Mouse (Mus musculus): Measurements from ENCODE around the gene Tmem181a. TPM values are rescaled to one million over a fixed set of nuclear protein-coding genes. Genes with fewer than 3 reads are reported as not detected.
"Not testable (repeated sequence)": the region's sequence is repeated elsewhere in the genome, so short reads cannot be mapped to it uniquely, and the experiment has no call there.

The Tmem181a gene
- polyA plus RNA-seq, 1 experiment from 2014 or later, result 60.2 TPM

DNA sequence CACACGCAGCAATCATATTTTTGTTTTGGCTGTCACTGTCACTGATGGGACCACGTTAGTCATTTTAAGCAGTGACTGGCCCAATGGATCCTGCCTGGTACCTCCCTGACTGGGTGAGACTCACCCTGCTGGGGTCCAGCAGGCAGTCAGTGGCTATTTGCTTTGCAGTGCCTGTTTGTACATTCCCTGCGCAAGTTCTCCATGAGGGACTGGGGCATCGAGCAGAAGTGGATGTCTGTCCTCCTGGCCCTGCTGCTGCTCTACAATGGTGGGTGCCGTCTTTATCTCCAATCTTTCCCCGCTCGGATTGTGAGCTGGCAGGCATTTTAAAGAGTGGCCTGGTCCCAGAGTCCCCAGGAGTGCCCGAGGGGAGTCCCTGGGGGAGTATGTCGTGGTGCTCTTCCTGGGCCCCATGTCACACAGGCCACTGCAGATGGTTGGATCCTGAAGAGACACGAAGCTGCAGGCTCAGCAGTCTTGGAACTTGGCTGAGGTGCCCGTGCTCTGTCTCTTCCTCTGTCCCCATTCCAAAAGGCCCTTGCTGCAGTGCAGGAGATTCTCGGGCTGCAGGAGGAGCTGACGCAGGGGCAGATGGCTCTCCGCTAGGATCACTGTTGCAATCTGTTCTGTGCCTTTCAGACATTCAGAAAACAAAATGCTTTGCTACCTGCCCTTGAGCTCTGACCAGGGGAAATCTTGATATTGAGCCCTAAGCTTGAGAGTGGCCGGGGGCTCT, 40.6 kb downstream of the Tmem181a start:
- not testable (repeated sequence) for H3K27ac ChIP-seq (ENCODE audit: low read depth, low read length); H3K9me3 ChIP-seq (ENCODE audit: control insufficient read depth, low read length); ATAC-seq; H3K9ac ChIP-seq (ENCODE audit: low read depth, low read length); H3K36me3 ChIP-seq (ENCODE audit: control insufficient read depth, insufficient read depth, low read length); H3K4me2 ChIP-seq (ENCODE audit: low read length); H3K4me1 ChIP-seq (ENCODE audit: control insufficient read depth, insufficient read depth, low read depth, low read length); H3K27me3 ChIP-seq (replicated peaks; ENCODE audit: control insufficient read depth, insufficient read depth, low read length); H3K4me3 ChIP-seq (ENCODE audit: low read length)
- 95% methylated on average over 7 of the region's 15 CpGs for WGBS

DNA sequence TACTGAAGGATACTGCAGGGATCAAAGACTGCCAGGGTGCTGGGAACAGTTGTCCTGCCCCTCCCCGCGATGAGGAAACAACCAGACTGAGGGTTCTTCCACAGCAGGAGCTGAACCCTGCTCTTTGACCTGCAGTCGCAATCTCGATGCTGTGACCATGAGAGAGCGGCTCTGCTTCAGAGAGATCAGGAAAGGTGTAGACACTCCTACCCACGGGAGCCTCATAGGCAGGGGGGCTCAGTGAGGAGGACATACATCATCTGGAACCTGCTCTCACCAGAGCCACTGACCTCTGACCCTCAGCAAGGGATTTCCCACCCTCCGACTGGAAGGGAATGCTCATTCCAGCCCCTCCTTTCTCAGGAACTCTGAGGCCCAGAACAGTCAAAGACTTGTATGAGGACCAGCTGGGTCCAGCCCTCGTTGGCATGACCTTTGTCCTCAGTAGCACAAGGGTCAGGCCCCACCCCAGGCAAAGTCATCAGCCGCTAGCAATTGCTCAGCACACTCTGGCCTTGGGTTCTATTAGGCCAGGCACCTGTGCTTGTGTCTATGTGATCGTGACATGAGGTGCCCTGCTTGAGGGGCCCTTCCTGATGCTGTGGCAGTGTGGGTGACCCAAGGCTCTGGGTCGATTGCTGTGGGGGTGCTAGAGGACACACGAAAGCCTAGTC, 43.7 kb downstream of the Tmem181a start:
- H3K4me3 ChIP-seq (ENCODE audit: low read length); ATAC-seq; H3K27ac ChIP-seq (ENCODE audit: low read depth, low read length); H3K27me3 ChIP-seq (replicated peaks; ENCODE audit: control insufficient read depth, insufficient read depth, low read length); H3K4me1 ChIP-seq (ENCODE audit: control insufficient read depth, insufficient read depth, low read depth, low read length); H3K9ac ChIP-seq (ENCODE audit: low read depth, low read length); H3K4me2 ChIP-seq (ENCODE audit: low read length); H3K36me3 ChIP-seq (ENCODE audit: control insufficient read depth, insufficient read depth, low read length); H3K9me3 ChIP-seq (ENCODE audit: control insufficient read depth, low read length): not testable (repeated sequence)
- WGBS, result 63% methylated on average over 4 of the region's 12 CpGs

DNA sequence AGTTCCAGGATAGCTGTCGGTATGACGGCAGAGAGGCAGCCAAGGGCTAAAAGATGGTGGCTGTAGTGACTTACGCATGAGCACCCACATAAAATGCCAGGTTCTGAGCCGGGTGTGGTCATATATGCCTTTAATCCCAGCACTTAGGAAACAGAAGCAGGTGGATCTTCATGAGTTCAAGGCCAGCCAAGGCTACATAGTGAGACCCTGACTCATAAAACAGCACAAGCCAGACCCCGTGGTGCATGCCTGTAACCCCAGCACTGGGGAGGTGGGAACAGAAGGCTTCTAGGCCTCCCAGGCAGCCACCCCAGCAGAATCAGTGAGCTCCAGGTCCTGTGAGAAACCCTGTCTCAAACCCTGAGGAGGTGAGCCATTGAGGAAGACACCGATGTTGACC, 48.2 kb downstream of the Tmem181a start:
- not testable (repeated sequence) for H3K4me3 ChIP-seq (ENCODE audit: low read length); ATAC-seq; H3K27ac ChIP-seq (ENCODE audit: low read depth, low read length); H3K4me1 ChIP-seq (ENCODE audit: control insufficient read depth, insufficient read depth, low read depth, low read length); H3K27me3 ChIP-seq (replicated peaks; ENCODE audit: control insufficient read depth, insufficient read depth, low read length); H3K4me2 ChIP-seq (ENCODE audit: low read length); H3K9ac ChIP-seq (ENCODE audit: low read depth, low read length); H3K9me3 ChIP-seq (ENCODE audit: control insufficient read depth, low read length); H3K36me3 ChIP-seq (ENCODE audit: control insufficient read depth, insufficient read depth, low read length)
- WGBS, result 96% methylated on average over 4 of the region's 6 CpGs

DNA sequence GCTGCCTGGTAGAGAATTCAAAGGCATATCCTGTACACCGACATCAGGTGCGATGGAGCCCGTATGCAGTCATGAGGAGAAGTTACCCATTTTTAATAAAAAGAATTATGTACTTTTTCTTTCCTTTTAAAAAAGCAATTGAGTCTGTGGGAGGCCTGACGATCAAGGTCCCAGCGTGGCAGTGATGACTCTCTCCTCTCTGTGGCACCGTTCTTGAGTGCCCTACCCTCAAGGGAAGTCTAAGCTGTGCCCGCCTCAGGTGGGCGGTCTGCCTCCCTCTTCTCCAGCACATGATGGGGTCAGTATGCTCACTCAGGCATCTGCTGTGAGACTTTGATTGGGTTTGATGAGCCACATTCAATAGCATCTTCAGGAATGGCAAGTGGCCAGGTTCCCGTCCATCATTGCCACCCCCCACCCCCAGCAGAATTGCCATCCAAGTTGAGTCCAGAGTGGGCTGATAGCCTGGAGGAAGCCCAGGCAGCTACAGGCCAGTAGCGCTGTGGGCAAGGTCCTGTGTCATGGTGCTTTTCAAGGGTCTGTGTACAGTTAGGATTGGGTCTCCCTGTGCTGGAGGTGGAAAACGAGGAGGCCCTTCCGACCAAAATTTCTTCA, 49.1 kb downstream of the Tmem181a start:
- H3K4me1 ChIP-seq (ENCODE audit: control insufficient read depth, insufficient read depth, low read depth, low read length); H3K27me3 ChIP-seq (replicated peaks; ENCODE audit: control insufficient read depth, insufficient read depth, low read length); H3K4me2 ChIP-seq (ENCODE audit: low read length); ATAC-seq; H3K9ac ChIP-seq (ENCODE audit: low read depth, low read length); H3K9me3 ChIP-seq (ENCODE audit: control insufficient read depth, low read length); H3K4me3 ChIP-seq (ENCODE audit: low read length); H3K27ac ChIP-seq (ENCODE audit: low read depth, low read length); H3K36me3 ChIP-seq (ENCODE audit: control insufficient read depth, insufficient read depth, low read length): not testable (repeated sequence)
- 67% methylated on average over 11 of the region's 12 CpGs for WGBS

DNA sequence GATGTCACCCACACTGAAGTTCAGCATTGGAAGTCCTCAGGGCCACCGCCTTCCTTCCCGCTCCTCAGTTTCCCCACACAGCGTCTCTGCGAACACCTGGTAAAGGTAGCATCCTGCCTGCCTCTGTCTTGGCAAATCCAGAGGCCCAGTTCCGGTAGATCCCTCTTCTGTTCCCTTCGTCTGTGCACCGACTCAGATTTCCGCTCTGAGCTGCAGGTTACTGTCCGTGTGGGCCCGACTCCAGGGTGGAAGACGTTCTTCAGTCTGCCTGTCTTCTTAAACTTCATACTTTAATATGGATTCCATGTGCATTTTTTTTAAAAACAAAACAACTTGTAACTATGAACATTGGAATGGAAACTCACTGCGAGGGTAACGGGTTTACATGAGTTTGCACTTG, 49.8 kb downstream of the Tmem181a start:
- not testable (repeated sequence) for H3K4me3 ChIP-seq (ENCODE audit: low read length); H3K9me3 ChIP-seq (ENCODE audit: control insufficient read depth, low read length); H3K27me3 ChIP-seq (replicated peaks; ENCODE audit: control insufficient read depth, insufficient read depth, low read length); H3K4me1 ChIP-seq (ENCODE audit: control insufficient read depth, insufficient read depth, low read depth, low read length); ATAC-seq; H3K27ac ChIP-seq (ENCODE audit: low read depth, low read length); H3K9ac ChIP-seq (ENCODE audit: low read depth, low read length); H3K36me3 ChIP-seq (ENCODE audit: control insufficient read depth, insufficient read depth, low read length); H3K4me2 ChIP-seq (ENCODE audit: low read length)
- 94% methylated on average over 9 of the region's 13 CpGs for WGBS

DNA sequence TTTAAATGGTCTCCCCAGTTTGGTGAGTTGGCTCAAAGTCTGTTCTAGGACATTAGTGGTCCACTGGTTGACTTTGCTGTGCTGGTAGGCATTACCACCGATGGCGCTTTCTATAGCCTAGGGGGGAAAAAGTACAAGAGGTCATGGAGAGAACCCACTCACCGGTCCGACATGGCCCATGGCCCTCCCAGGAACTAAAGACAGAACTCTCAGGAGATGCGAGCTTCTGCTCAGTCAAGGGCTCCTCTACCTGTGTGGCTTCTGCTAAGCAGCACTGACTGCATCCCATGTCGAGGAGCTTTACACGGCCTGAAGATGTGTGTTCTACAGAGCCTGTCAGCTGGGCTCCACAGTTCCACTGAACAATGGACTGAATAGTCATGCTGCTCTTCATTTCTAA, 55.1 kb downstream of the Tmem181a start:
- H3K4me2 ChIP-seq (ENCODE audit: low read length); ATAC-seq; H3K4me1 ChIP-seq (ENCODE audit: control insufficient read depth, insufficient read depth, low read depth, low read length); H3K9me3 ChIP-seq (ENCODE audit: control insufficient read depth, low read length); H3K36me3 ChIP-seq (ENCODE audit: control insufficient read depth, insufficient read depth, low read length); H3K9ac ChIP-seq (ENCODE audit: low read depth, low read length); H3K4me3 ChIP-seq (ENCODE audit: low read length); H3K27me3 ChIP-seq (replicated peaks; ENCODE audit: control insufficient read depth, insufficient read depth, low read length); H3K27ac ChIP-seq (ENCODE audit: low read depth, low read length): not testable (repeated sequence)
- 96% methylated on average over 7 of the region's 7 CpGs for WGBS

DNA sequence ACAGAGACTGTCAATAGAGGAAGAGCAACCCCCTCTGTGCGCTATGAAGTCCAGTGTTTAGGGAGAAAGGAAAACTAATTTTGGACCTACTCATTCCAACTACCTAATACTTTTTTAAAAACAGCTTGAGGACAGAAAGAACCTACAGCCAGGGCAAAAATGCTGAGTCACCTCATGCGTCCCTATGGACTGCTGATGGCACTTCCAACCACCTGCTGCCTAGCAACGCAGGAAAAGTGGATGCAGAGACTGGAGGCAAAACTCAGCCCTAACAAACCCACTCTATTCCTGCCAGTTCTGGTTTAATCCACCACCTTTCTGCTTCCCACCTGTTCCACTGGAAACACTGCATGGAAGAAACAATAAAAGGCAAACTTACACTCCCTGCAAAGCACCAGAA, 56.1 kb downstream of the Tmem181a start:
- not testable (repeated sequence) for H3K36me3 ChIP-seq (ENCODE audit: control insufficient read depth, insufficient read depth, low read length); H3K4me1 ChIP-seq (ENCODE audit: control insufficient read depth, insufficient read depth, low read depth, low read length); H3K4me2 ChIP-seq (ENCODE audit: low read length); H3K27me3 ChIP-seq (replicated peaks; ENCODE audit: control insufficient read depth, insufficient read depth, low read length); H3K4me3 ChIP-seq (ENCODE audit: low read length); ATAC-seq; H3K27ac ChIP-seq (ENCODE audit: low read depth, low read length); H3K9ac ChIP-seq (ENCODE audit: low read depth, low read length); H3K9me3 ChIP-seq (ENCODE audit: control insufficient read depth, low read length)
- 59% methylated on average over 3 of the region's 3 CpGs for WGBS

DNA sequence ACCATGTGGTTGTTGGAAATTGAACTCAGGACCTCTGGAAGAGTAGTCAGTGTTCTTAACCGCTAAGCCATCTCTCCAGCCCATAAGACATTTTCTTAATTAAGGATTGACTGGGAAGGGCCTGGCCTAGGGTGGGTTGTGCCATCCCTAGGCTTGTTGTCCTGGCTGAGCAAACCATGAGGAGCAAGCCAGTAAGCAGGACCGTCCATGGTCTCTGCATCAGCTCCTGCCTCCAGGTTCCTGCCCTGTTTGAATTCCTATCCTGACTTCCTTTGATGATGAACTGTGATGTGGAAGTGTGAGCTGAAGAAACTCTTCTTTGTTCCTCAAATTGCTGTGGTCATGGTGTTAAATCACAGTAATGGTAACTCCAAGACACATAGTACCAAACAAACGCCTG, 57.8 kb downstream of the Tmem181a start:
- H3K4me2 ChIP-seq (ENCODE audit: low read length); H3K36me3 ChIP-seq (ENCODE audit: control insufficient read depth, insufficient read depth, low read length); H3K27me3 ChIP-seq (replicated peaks; ENCODE audit: control insufficient read depth, insufficient read depth, low read length); H3K9ac ChIP-seq (ENCODE audit: low read depth, low read length); H3K4me1 ChIP-seq (ENCODE audit: control insufficient read depth, insufficient read depth, low read depth, low read length); ATAC-seq; H3K9me3 ChIP-seq (ENCODE audit: control insufficient read depth, low read length); H3K4me3 ChIP-seq (ENCODE audit: low read length); H3K27ac ChIP-seq (ENCODE audit: low read depth, low read length): not testable (repeated sequence)
- 82% methylated on average over 2 of the region's 3 CpGs for WGBS

DNA sequence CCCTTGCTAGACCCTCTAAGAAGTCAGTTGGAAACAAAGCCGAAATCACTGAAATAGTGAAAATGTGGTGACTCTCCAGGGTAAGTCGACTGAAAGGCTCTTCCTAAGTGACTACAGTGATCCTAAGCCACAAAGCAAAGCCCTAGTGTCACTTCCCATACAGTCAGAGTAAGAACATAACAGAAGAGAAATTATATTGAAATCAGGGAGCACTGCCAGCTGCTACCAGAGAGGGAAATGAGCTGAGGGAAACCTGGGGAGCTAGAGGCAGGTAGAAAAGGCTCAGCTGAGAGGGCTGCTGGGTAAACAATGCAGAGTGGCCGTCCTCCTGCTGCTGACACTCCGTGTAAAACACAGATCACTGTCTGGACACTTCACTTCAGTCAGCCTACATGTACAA, 59.0 kb downstream of the Tmem181a start:
- not testable (repeated sequence) for H3K4me2 ChIP-seq (ENCODE audit: low read length)

More for the DNA sequence above, 59.0 kb downstream of the Tmem181a start:
- not testable (repeated sequence) for ATAC-seq; H3K4me1 ChIP-seq (ENCODE audit: control insufficient read depth, insufficient read depth, low read depth, low read length); H3K36me3 ChIP-seq (ENCODE audit: control insufficient read depth, insufficient read depth, low read length); H3K27ac ChIP-seq (ENCODE audit: low read depth, low read length); H3K27me3 ChIP-seq (replicated peaks; ENCODE audit: control insufficient read depth, insufficient read depth, low read length); H3K9me3 ChIP-seq (ENCODE audit: control insufficient read depth, low read length); H3K4me3 ChIP-seq (ENCODE audit: low read length); H3K9ac ChIP-seq (ENCODE audit: low read depth, low read length)
- WGBS, result no CpG with 5 or more reads among the region's 4 CpGs
